In genomic region chr3:58302322-58302721, GRCm38 (mm10) we compare ENCODE assay signal across 29 mouse cellular contexts.
"Had no signal": no experiment of that assay in that cellular context is flagged by ENCODE, and none has a peak within 500 bp of the region (broad histone marks: within the 10 kb centered on the region; RNA-seq: fewer than 3 reads in every experiment).

No protein-coding gene starts in this region.

- H3K36me3 ChIP-seq: limb, embryonic 12.5 days; limb, embryonic 13.5 days; limb, embryonic 15.5 days; liver, embryonic 12.5 days; liver, embryonic 13.5 days; liver, embryonic 15.5 days; lung, embryonic 15.5 days; midbrain, embryonic 10.5 days; midbrain, embryonic 12.5 days; midbrain, embryonic 13.5 days; midbrain, embryonic 15.5 days had no signal

- H3K9ac ChIP-seq: limb, embryonic 12.5 days; limb, embryonic 13.5 days; limb, embryonic 15.5 days; liver, embryonic 12.5 days; liver, embryonic 13.5 days; liver, embryonic 14.5 days; liver, embryonic 15.5 days; liver, postnatal 0 days; lung, embryonic 14.5 days; lung, embryonic 15.5 days; midbrain, embryonic 12.5 days; midbrain, embryonic 13.5 days; midbrain, embryonic 15.5 days had no signal

- H3K9me3 ChIP-seq: limb, embryonic 12.5 days; limb, embryonic 13.5 days; limb, embryonic 15.5 days; liver, embryonic 12.5 days; liver, embryonic 13.5 days; liver, embryonic 15.5 days; lung, embryonic 15.5 days; megakaryocyte, embryonic 14.5 days; midbrain, embryonic 10.5 days; midbrain, embryonic 12.5 days; midbrain, embryonic 13.5 days; midbrain, embryonic 15.5 days had no signal

- H3K4me1 ChIP-seq: limb, embryonic 12.5 days; liver, embryonic 12.5 days; liver, embryonic 13.5 days; liver, embryonic 15.5 days; megakaryocyte, embryonic 14.5 days had no signal

- DNase-seq: left cerebral cortex, postnatal 4 days; liver; liver, embryonic 13.5 days; liver, postnatal 0 days; lung, adult 18-20 months; lung, adult 2 months; lung, embryonic 14.5 days; lung, postnatal 10 days; lung, postnatal 14 days; lung, postnatal 36 days; lung, postnatal 4 days; midbrain, embryonic 14.5 days had no signal

- H3K27me3 ChIP-seq: limb, embryonic 12.5 days; limb, embryonic 13.5 days; limb, embryonic 15.5 days; liver, embryonic 12.5 days; liver, embryonic 13.5 days; liver, embryonic 15.5 days; lung, embryonic 15.5 days; megakaryocyte, embryonic 14.5 days; midbrain, embryonic 12.5 days; midbrain, embryonic 13.5 days; midbrain, embryonic 15.5 days had no signal

- H3K4me2 ChIP-seq: limb, embryonic 12.5 days; limb, embryonic 13.5 days; limb, embryonic 15.5 days; liver, embryonic 11.5 days; liver, embryonic 12.5 days; liver, embryonic 13.5 days; liver, embryonic 15.5 days; lung, embryonic 14.5 days; lung, embryonic 15.5 days; midbrain, embryonic 11.5 days; midbrain, embryonic 12.5 days; midbrain, embryonic 13.5 days; midbrain, embryonic 15.5 days had no signal

- H3K27ac ChIP-seq: left cerebral cortex, adult 2 months; limb, embryonic 12.5 days; limb, embryonic 13.5 days; limb, embryonic 15.5 days; liver, embryonic 12.5 days; liver, embryonic 13.5 days; liver, embryonic 14.5 days; liver, embryonic 15.5 days; lung, embryonic 15.5 days; macrophage; midbrain, embryonic 10.5 days; midbrain, embryonic 12.5 days; midbrain, embryonic 13.5 days; midbrain, embryonic 15.5 days had no signal

- H3K4me3 ChIP-seq: left cerebral cortex, adult 2 months; limb, embryonic 12.5 days; limb, embryonic 13.5 days; limb, embryonic 15.5 days; liver, embryonic 12.5 days; liver, embryonic 13.5 days; liver, embryonic 15.5 days; lung, embryonic 15.5 days; megakaryocyte, embryonic 14.5 days; midbrain, embryonic 10.5 days; midbrain, embryonic 12.5 days; midbrain, embryonic 13.5 days; midbrain, embryonic 15.5 days; myocyte had no signal
